Mouse (Mus musculus): Measurements from ENCODE around the gene Unc13d. TPM values are rescaled to one million over a fixed set of nuclear protein-coding genes. Genes with fewer than 3 reads are reported as not detected.

The Unc13d gene
- polyA plus RNA-seq, 1 experiment from 2014 or later: 10.9 TPM

DNA sequence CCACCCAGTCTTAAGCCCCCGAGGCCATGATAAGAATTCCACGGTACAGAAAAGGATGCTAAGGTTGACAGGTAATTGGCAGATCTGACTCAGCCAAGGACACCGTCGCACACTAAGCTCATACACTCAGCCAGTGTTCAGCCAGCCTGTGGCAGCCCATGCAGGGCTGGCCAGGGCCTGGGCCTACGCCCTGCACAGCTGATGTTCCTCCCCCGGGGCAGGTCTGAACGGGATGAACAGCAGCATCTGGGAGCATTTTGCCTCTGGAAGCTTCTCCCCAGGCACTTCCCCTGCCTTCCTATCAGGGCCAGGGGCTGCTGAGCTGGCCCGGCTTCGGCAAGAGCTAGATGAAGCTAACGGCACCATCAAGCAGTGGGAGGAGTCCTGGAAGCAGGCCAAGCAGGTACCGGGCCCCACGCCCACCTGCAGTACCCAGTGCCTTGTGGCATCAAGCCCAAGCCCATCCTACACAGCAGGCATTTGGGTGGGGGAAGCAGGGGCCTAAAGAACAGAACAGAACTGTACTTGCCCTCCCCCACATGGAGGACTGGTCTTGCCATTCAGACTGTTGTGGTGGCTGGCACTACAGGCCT lies 19.6 kb downstream of the Unc13d start:
- no peak overlapping the region for H3K4me3 ChIP-seq (ENCODE audit: inconsistent target)
- 89% methylated on average over 11 of the region's 12 CpGs for WGBS (ENCODE audit: missing documents)
- H3K79me2 ChIP-seq (ENCODE audit: inconsistent target): no peaks in the 10 kb centered on the region
- no peak overlapping the region for H3K27ac ChIP-seq
- H3K36me3 ChIP-seq (ENCODE audit: inconsistent target): peaks cover 86% of the 10 kb centered on the region

DNA sequence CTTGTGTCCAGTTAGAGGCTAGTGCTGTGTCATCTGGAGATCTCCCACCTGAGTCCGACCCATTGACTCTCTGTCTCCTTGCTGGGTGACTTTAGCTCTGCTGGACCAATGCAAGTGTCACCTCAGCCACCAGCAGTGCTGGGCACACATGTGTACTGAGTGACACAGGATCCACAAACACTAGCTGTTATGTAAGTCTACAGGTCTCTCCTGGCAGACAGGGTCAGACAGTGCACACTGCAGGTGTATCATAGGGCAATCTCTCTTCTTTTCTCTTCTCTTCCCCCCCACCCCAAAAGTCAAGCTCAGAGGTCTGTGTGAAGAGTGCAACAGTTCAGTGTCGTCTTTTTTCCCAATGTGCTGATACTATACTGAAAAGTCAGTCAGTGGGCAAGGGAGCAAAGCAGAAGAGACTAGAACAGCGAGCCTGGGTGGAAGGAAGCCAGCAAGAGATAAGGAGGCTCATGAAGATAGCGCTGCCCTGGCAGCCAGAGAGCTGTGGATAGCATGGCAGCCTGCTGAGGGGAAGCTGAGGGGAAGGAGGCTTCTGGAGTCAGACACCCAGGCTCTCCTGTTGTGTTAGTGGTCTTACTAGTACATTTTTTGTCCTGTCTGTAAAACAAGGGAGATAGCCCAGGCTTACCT lies 20.4 kb downstream of the Unc13d start:
- WGBS (ENCODE audit: missing documents): 89% methylated on average over 4 of the region's 4 CpGs
- H3K79me2 ChIP-seq (ENCODE audit: inconsistent target): no peaks in the 10 kb centered on the region
- H3K27ac ChIP-seq: no peak overlapping the region
- H3K4me3 ChIP-seq (ENCODE audit: inconsistent target): no peak overlapping the region
- peaks cover 86% of the 10 kb centered on the region for H3K36me3 ChIP-seq (ENCODE audit: inconsistent target)

DNA sequence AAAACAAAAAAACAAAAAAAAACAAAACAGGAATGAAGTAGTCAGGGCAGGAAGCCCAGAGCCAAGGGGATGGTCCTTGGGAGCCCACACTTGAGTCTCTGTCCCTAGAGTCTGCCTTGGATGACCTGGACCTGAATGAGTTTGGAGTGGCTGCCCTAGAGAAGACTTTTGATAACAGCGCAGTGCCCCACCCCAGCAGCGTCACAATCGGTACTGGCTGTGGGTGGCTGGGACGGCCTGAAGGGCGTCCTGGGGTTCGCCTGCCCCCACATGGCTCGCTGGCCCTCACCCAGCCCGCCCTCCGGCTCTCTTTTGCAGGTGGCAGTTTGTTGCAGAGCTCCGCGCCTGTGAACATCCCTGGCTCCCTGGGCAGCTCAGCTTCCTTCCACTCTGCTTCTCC lies 21.9 kb downstream of the Unc13d start:
- WGBS (ENCODE audit: missing documents): 94% methylated on average over 11 of the region's 11 CpGs
- Histone ChIP-seq H3K36me3 (ENCODE audit: inconsistent target) (peaks cover 86% of the 10 kb centered on the region), H3K4me3 (ENCODE audit: inconsistent target) (no peak overlapping the region), H3K27ac (no peak overlapping the region), H3K79me2 (ENCODE audit: inconsistent target) (no peaks in the 10 kb centered on the region)

DNA sequence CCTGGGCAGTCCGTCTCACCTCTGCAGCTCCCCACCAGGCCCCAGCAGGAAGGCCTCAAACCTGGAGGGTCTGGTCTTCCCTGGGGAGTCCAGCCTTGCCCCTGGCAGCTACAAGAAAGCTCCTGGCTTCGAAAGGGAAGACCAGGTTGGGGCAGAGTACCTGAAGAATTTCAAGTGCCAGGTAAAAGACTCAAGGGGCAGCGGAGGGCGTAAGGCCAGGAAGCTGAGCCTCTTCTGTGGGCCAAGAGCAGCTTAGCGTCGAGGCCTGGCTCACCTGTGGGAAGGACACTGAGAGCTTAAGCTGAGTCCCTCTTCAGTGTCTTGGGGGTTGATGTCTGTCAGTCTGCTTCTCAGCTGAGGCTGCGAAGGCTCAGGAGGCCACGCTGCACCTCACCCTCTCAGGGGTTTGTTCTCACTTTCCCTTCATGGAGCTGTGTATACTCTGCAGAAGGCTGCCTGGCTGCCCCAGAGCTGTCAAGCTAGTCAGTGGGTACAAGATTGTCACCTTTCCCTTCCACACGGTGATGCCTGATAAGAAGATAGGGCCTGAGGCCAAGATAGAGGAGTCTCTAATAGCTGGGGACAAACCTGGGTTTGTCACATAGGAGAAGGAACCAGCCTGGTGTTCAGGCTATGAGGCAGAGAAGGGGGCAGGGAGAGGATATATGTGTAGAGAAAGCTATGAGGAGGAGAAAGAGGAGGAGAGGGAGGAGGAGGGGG lies 24.1 kb downstream of the Unc13d start:
- H3K79me2 ChIP-seq (ENCODE audit: inconsistent target): no peaks in the 10 kb centered on the region
- H3K27ac ChIP-seq: no peak overlapping the region
- H3K4me3 ChIP-seq (ENCODE audit: inconsistent target): no peak overlapping the region
- 94% methylated on average over 9 of the region's 9 CpGs for WGBS (ENCODE audit: missing documents)
- H3K36me3 ChIP-seq (ENCODE audit: inconsistent target): peaks cover 93% of the 10 kb centered on the region

DNA sequence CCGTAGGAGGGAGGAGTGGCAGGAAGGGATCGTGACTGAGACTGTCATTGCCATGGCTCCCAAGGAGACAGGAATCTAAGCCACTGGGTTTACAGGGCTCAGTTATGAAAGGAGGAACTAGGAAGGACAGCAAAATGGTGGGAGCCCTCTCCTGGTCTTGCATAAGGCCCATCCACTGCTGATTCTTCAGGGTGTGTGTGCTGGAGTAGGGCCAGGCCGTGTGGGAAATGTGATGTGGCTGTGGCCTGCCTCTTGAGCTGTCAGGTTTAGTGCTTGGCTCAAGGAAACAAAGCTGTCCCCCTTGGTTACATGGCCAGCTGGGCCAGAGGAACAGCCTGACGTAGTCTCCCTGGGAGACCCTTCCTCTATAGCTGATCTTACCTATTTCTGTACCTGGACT lies 27.6 kb downstream of the Unc13d start:
- Histone ChIP-seq H3K79me2 (ENCODE audit: inconsistent target) (peaks cover 10% of the 10 kb centered on the region; the same call in 1 of the 2 replicates), H3K36me3 (ENCODE audit: inconsistent target) (peaks cover 93% of the 10 kb centered on the region), H3K4me3 (ENCODE audit: inconsistent target) (no peak overlapping the region), H3K27ac (no peak overlapping the region)
- WGBS (ENCODE audit: missing documents): 92% methylated on average over 4 of the region's 4 CpGs

DNA sequence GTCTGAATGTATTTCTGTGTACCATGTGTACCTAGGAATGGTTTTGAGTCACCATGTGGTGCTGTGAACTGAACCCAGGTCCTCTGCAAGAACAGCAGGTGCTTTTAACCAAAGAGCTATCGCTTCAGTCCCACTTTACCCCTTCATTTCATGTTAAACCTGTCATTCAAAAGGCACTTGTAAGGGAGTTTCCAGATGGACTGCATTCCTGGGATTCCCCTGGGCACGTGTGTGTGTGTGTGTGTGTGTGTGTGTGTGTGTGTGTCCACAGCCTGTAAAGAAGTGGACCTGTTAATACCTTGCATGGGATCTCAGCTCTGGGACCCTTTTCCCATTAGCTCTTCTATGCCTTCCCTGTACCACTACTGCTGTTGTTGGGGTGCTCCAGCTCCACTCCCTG lies 28.2 kb downstream of the Unc13d start:
- peaks cover 16% of the 10 kb centered on the region; the same call in 1 of the 2 replicates for H3K79me2 ChIP-seq (ENCODE audit: inconsistent target)
- no peak overlapping the region for H3K4me3 ChIP-seq (ENCODE audit: inconsistent target)
- peaks cover 92% of the 10 kb centered on the region for H3K36me3 ChIP-seq (ENCODE audit: inconsistent target)
- H3K27ac ChIP-seq: no peak overlapping the region
- no CpG with 5 or more reads among the region's 2 CpGs for WGBS (ENCODE audit: missing documents)

DNA sequence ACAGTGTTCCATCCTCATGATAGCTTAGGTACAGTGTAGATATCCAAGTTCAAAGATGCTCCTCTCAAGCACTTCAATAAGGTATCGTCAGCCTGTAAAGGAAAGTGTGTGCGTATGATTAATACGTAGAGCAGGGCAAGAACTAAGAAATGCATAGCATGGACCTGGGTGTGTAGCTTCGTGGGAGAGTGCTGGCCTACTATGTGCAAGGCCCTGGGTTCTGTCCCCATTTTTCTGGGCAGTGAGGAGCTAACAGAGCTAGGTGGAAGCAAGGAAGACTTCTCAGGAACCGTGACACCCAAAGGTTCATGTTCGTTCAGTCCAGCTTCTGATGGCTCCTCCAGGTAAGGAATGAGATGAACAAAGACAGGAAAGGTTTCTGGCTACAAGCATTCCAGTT lies 32.6 kb downstream of the Unc13d start:
- Histone ChIP-seq H3K36me3 (ENCODE audit: inconsistent target) (peaks cover 67% of the 10 kb centered on the region), H3K79me2 (ENCODE audit: inconsistent target) (peaks cover 59% of the 10 kb centered on the region), H3K4me3 (ENCODE audit: inconsistent target) (no peak overlapping the region), H3K27ac (no peak overlapping the region)
- 91% methylated on average over 6 of the region's 6 CpGs for WGBS (ENCODE audit: missing documents)

DNA sequence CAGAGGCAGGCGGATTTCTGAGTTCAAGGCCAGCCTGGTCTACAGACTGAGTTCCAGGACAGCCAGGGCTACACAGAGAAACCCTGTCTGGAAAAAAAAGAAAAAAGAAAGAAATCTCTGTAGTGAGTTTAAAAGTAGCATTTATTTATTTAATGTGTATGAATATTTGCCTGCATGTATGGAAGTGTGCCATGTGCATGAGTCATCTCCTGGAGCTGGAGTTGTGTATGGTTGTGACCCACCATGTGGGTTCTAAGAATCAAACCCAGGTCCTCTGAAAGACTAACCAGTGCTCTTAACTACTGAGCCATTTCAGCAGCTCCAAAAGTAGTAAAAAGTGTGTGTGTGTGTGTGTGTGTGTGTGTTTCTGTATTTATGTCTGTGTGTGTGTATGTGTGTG lies 34.5 kb downstream of the Unc13d start:
- Histone ChIP-seq H3K36me3 (ENCODE audit: inconsistent target) (peaks cover 65% of the 10 kb centered on the region), H3K4me3 (ENCODE audit: inconsistent target) (no peak overlapping the region), H3K27ac (no peak overlapping the region), H3K79me2 (ENCODE audit: inconsistent target) (peaks cover 78% of the 10 kb centered on the region)
- 100% methylated on average over 1 of the region's 1 CpGs for WGBS (ENCODE audit: missing documents)

DNA sequence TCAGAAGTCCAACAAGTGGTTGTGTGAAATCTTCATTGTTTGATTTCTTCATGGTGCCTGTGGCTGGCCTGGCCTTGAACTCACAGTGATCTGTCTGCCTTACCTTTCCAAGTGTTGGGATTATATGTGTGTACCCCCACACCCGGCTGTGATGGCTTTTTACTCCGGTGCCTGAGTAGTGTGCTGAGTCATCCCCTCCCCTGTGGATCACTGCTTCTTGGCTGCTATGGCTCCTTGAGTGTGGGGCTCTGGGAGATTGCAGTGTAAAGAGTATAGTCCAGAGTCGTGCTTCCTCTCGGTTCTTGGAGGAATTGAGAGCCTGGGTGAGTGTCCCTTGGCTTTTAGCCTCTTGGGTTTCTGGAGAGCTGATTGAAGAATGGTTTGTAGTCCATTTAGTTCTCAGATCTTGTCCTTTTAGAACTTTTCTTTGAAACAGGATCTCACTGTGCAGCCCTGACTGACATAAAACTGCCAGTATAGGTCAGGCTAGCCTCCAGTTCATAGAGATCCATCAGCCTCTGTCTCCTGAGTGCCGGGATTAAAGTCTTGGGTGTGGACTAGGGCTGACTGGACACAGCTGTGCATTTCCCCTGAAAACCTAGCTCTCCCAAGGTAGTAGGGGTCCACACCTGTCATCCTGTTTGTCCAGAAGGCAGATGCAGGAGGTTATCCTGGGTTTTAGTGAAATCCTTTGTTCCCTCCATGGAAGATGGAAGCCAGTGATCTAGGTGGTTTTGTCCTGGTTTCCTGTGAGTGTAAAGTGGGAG lies 35.2 kb downstream of the Unc13d start:
- Histone ChIP-seq H3K4me3 (ENCODE audit: inconsistent target) (no peak overlapping the region), H3K27ac (no peak overlapping the region), H3K36me3 (ENCODE audit: inconsistent target) (peaks cover 59% of the 10 kb centered on the region), H3K79me2 (ENCODE audit: inconsistent target) (peaks cover 85% of the 10 kb centered on the region)
- WGBS (ENCODE audit: missing documents): 86% methylated on average over 5 of the region's 5 CpGs

DNA sequence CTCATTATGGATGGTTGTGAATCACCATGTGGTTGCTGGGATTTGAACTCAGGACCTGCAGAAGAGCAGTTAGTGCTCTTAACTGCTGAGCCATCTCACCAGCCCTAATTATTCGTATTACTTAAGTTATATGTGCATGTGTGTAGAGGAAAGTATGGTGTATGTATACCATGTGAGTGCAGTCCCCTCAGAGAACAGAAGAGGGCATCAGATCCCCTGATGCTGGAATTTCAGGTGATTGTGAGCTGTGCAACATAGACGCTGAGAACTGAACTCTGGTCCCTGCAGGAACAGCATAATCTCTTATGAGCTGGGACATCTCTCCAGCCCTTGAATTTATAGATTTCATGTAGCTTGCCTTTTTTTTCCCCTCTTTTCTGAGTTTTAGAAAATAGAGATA lies 35.9 kb downstream of the Unc13d start:
- H3K4me3 ChIP-seq (ENCODE audit: inconsistent target): no peak overlapping the region
- 100% methylated on average over 2 of the region's 2 CpGs for WGBS (ENCODE audit: missing documents)
- peaks cover 52% of the 10 kb centered on the region for H3K36me3 ChIP-seq (ENCODE audit: inconsistent target)
- H3K27ac ChIP-seq: no peak overlapping the region
- peaks cover 92% of the 10 kb centered on the region for H3K79me2 ChIP-seq (ENCODE audit: inconsistent target)

DNA sequence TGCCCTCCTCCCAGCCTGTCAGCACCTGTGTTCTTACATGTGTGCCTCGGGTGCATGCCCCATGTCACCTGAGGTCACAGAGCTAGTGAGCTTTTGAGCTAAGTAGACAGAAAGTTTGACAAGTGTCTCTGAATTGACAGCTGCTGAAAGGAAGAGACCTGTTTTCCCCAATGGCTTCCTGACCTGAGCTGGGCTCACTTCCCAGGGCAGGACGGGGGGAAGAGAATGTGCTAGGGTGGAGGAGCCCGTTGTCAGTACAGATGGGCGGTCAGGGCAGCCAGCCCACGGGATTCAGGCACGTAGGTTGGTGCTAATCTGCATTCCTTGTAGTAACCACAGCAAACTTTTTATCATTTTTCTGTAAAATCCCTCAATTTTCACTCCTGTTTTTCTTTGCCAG lies 37.2 kb downstream of the Unc13d start:
- Histone ChIP-seq H3K4me3 (ENCODE audit: inconsistent target) (no peak overlapping the region), H3K36me3 (ENCODE audit: inconsistent target) (peaks cover 46% of the 10 kb centered on the region), H3K79me2 (ENCODE audit: inconsistent target) (peaks cover 99% of the 10 kb centered on the region), H3K27ac (no peak overlapping the region)
- 95% methylated on average over 6 of the region's 6 CpGs for WGBS (ENCODE audit: missing documents)

DNA sequence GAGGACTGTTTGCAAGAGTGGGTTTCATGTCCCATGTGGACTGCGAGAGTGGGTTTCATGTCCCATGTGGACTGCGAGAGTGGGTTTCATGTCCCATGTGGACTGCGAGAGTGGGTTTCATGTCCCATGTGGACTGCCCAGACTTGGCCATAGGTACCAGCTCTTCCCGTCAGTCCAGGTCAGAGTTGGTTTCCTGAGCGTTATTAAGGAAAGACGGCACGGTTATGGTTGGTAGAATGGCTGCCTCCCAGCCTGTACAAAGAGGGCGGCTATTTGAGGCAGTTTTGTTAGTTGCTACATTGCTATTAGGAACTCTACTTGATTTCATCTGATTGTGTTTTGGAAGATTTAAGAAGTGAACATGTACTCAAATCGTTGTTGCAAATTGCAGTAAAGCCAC lies 39.9 kb downstream of the Unc13d start:
- no peak overlapping the region for H3K27ac ChIP-seq
- peaks cover 99% of the 10 kb centered on the region for H3K79me2 ChIP-seq (ENCODE audit: inconsistent target)
- peaks cover 36% of the 10 kb centered on the region for H3K36me3 ChIP-seq (ENCODE audit: inconsistent target)
- 95% methylated on average over 8 of the region's 9 CpGs for WGBS (ENCODE audit: missing documents)
- H3K4me3 ChIP-seq (ENCODE audit: inconsistent target): no peak overlapping the region

DNA sequence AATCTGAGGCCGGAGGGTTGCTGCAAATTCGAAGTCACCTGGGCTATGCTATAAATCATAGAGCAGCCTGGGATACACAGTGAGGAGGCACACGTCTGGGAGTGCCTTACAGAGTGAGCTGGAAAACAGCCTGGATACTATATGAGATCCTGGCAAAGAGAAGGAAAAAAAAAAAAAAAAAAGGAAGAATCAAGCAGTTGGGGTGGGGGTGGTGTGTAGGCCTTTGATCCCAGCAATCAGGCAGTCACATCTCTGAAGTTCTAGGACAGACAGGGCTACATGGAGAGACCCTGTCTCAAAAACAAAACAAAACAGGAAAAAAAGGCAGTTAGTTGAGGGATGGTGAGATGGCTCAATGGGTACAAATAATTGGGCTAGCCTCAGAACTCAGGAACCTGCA lies 41.1 kb downstream of the Unc13d start:
- no peak overlapping the region for H3K27ac ChIP-seq
- H3K4me3 ChIP-seq (ENCODE audit: inconsistent target): no peak overlapping the region
- WGBS (ENCODE audit: missing documents): 100% methylated on average over 2 of the region's 3 CpGs
- H3K36me3 ChIP-seq (ENCODE audit: inconsistent target): peaks cover 29% of the 10 kb centered on the region
- peaks cover 99% of the 10 kb centered on the region for H3K79me2 ChIP-seq (ENCODE audit: inconsistent target)

DNA sequence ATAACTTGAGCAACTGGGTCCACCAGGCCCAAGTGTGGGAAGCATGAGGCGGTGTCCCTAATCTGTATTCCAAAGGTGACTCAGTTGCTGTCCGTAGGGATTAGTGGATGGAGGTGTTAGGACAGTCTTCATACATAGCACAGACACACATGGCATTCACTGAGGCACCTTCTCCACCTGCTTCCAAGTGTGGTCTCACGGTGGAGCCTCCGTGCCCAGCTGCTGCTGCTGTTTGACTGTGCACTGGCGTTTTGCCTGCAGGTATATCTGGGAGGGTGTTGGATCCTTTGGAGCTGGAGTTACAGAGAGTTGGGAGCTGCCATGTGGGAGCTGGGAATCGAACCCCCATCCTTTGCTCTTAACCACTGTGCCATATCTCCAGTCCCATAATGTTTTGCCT lies 43.2 kb downstream of the Unc13d start:
- no peak overlapping the region for H3K4me3 ChIP-seq (ENCODE audit: inconsistent target)
- H3K27ac ChIP-seq: no peak overlapping the region
- 98% methylated on average over 6 of the region's 6 CpGs for WGBS (ENCODE audit: missing documents)
- peaks cover 14% of the 10 kb centered on the region; the same call in 1 of the 2 replicates for H3K36me3 ChIP-seq (ENCODE audit: inconsistent target)
- H3K79me2 ChIP-seq (ENCODE audit: inconsistent target): peaks cover 90% of the 10 kb centered on the region
